In the genomic region with DNA sequence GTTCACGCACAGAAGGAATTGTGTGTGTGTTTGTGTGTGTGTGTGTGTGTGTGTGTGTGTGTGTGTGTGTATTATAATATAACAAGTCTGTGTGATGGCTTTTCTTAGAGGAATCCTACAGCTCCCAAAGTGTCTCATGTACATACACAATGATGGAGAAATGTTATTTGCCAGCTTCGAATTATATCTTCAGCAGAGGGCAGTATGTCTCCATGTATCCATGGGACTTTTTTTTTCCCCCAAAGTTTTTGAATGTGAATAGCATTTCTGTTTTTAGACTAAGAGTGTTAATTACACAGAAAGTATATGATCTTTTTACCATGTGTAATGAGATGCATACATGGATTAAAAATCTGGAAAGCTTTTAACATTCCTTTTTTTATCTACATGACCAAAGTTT, we compare ENCODE assay signal across 16 mouse cellular contexts. TPM values are rescaled to one million over a fixed set of nuclear protein-coding genes. Genes with fewer than 3 reads are reported as not detected.
DNase-seq lines count a peak whose midpoint lies in the region; ATAC-seq and TF ChIP-seq lines count a peak whose summit lies in the region.
"Had no signal": no experiment of that assay in that cellular context is flagged by ENCODE, and none has a peak within 500 bp of the region (broad histone marks: within the 10 kb centered on the region; RNA-seq: fewer than 3 reads in every experiment).

No protein-coding gene starts in this region.

- no peaks in the 10 kb centered on the region for H3K4me1 ChIP-seq in embryonic facial prominence, embryonic 11.5 days (ENCODE audit: control insufficient read depth, insufficient read depth, low read length)
- no peaks in the 10 kb centered on the region for H3K4me1 ChIP-seq in embryonic facial prominence, embryonic 10.5 days
- no peaks in the 10 kb centered on the region for H3K4me1 ChIP-seq in kidney, postnatal 0 days (replicated peaks; ENCODE audit: insufficient read depth, low read length)
- no peaks in the 10 kb centered on the region for H3K4me1 ChIP-seq in kidney, embryonic 14.5 days (ENCODE audit: control insufficient read depth, insufficient read depth, low read length)
- no peaks in the 10 kb centered on the region for H3K4me1 ChIP-seq in midbrain, embryonic 11.5 days (ENCODE audit: control insufficient read depth, insufficient read depth, low read length)
- no peaks in the 10 kb centered on the region for H3K4me1 ChIP-seq in midbrain, embryonic 16.5 days (ENCODE audit: control insufficient read depth, insufficient read depth, low read length)
- H3K4me1 ChIP-seq: stomach, embryonic 15.5 days had no signal

- H3K4me2 ChIP-seq in embryonic facial prominence, embryonic 11.5 days (ENCODE audit: low read depth, low read length) = no peak overlapping the region
- no peak overlapping the region for H3K4me2 ChIP-seq in kidney, postnatal 0 days (ENCODE audit: low read length)
- no peak overlapping the region for H3K4me2 ChIP-seq in kidney, embryonic 14.5 days (replicated peaks; ENCODE audit: low read depth, low read length)
- no peak overlapping the region for H3K4me2 ChIP-seq in midbrain, embryonic 11.5 days
- no peak overlapping the region for H3K4me2 ChIP-seq in midbrain, embryonic 16.5 days (ENCODE audit: low read length)
- H3K4me2 ChIP-seq: stomach, embryonic 15.5 days had no signal

- ATAC-seq in embryonic facial prominence, embryonic 11.5 days (replicated peaks; ENCODE audit: insufficient number of reproducible peaks, low FRiP score, low TSS enrichment, low read depth) = no peak
- ATAC-seq in kidney, postnatal 0 days (replicated peaks; ENCODE audit: low FRiP score, low read depth) = no peak
- ATAC-seq in kidney, embryonic 14.5 days (ENCODE audit: low FRiP score, low TSS enrichment) = no peak
- no peak for ATAC-seq in midbrain, embryonic 11.5 days (ENCODE audit: low FRiP score)
- no peak for ATAC-seq in midbrain, embryonic 16.5 days
- ATAC-seq in megakaryocyte-erythroid progenitor cell, adult 5-6 weeks (replicated peaks; ENCODE audit: low FRiP score, low TSS enrichment, poor library complexity, severe bottlenecking) = no peak

- H3K9me3 ChIP-seq in embryonic facial prominence, embryonic 11.5 days (replicated peaks; ENCODE audit: control insufficient read depth, low read length) = no peaks in the 10 kb centered on the region
- H3K9me3 ChIP-seq in embryonic facial prominence, embryonic 10.5 days = no peaks in the 10 kb centered on the region
- H3K9me3 ChIP-seq in kidney, postnatal 0 days (replicated peaks; ENCODE audit: low read length) = no peaks in the 10 kb centered on the region
- H3K9me3 ChIP-seq in kidney, embryonic 14.5 days (ENCODE audit: control insufficient read depth, low read length) = no peaks in the 10 kb centered on the region
- no peaks in the 10 kb centered on the region for H3K9me3 ChIP-seq in midbrain, embryonic 11.5 days (ENCODE audit: control insufficient read depth, low read length)
- no peaks in the 10 kb centered on the region for H3K9me3 ChIP-seq in midbrain, embryonic 16.5 days (replicated peaks; ENCODE audit: control insufficient read depth, low read length, poor library complexity, severe bottlenecking)
- H3K9me3 ChIP-seq: G1E; stomach, embryonic 15.5 days had no signal

- no peak overlapping the region for H3K9ac ChIP-seq in embryonic facial prominence, embryonic 11.5 days (replicated peaks; ENCODE audit: low read length)
- no peak overlapping the region for H3K9ac ChIP-seq in kidney, postnatal 0 days (ENCODE audit: low read depth, low read length)
- no peak overlapping the region for H3K9ac ChIP-seq in kidney, embryonic 14.5 days (ENCODE audit: low read depth, low read length)
- H3K9ac ChIP-seq in midbrain, embryonic 11.5 days (ENCODE audit: low read length) = no peak overlapping the region
- no peak overlapping the region for H3K9ac ChIP-seq in midbrain, embryonic 16.5 days (ENCODE audit: low read depth, low read length)
- H3K9ac ChIP-seq: stomach, embryonic 15.5 days had no signal

- 91% methylated on average over 2 of the region's 2 CpGs for WGBS in embryonic facial prominence, embryonic 11.5 days
- 85% methylated on average over 2 of the region's 2 CpGs for WGBS in embryonic facial prominence, embryonic 10.5 days
- 83% methylated on average over 2 of the region's 2 CpGs for WGBS in kidney, postnatal 0 days
- 86% methylated on average over 2 of the region's 2 CpGs for WGBS in kidney, embryonic 14.5 days
- 85% methylated on average over 2 of the region's 2 CpGs for WGBS in midbrain, embryonic 11.5 days
- 80% methylated on average over 2 of the region's 2 CpGs for WGBS in midbrain, embryonic 16.5 days

- TF ChIP-seq CTCF in kidney, postnatal 0 days (IDR thresholded peaks at IDR 0.05; ENCODE audit: low read depth) = peak; percentile 62

- peak; percentile 29 for DNase-seq in embryonic facial prominence, embryonic 11.5 days (ENCODE audit: low spot score)
- DNase-seq in embryonic facial prominence, embryonic 10.5 days (ENCODE audit: low spot score) = no peak
- DNase-seq in kidney, postnatal 0 days (ENCODE audit: low spot score) = peak; percentile 55
- DNase-seq in midbrain, embryonic 11.5 days (ENCODE audit: low spot score, missing footprints) = peak; percentile 88
- no peak for DNase-seq in kidney, postnatal 25 days
- DNase-seq: adrenal gland, postnatal 36 days; heart, adult 18-20 months; heart, postnatal 14 days; kidney, postnatal 14 days; lung, postnatal 36 days; thymus, postnatal 36 days had no signal

- no peak overlapping the region for H3K4me3 ChIP-seq in embryonic facial prominence, embryonic 11.5 days (ENCODE audit: low read depth, low read length)
- H3K4me3 ChIP-seq in embryonic facial prominence, embryonic 10.5 days = no peak overlapping the region
- H3K4me3 ChIP-seq in kidney, postnatal 0 days (replicated peaks; ENCODE audit: low read depth, low read length) = no peak overlapping the region
- no peak overlapping the region for H3K4me3 ChIP-seq in kidney, embryonic 14.5 days (ENCODE audit: low read length)
- H3K4me3 ChIP-seq in midbrain, embryonic 11.5 days (ENCODE audit: low read depth, low read length) = no peak overlapping the region
- no peak overlapping the region for H3K4me3 ChIP-seq in midbrain, embryonic 16.5 days (ENCODE audit: low read depth, low read length)
- H3K4me3 ChIP-seq: stomach, embryonic 15.5 days had no signal

- no peak overlapping the region for H3K27ac ChIP-seq in embryonic facial prominence, embryonic 11.5 days (replicated peaks; ENCODE audit: low read depth, low read length)
- no peak overlapping the region for H3K27ac ChIP-seq in embryonic facial prominence, embryonic 10.5 days (replicated peaks)
- no peak overlapping the region for H3K27ac ChIP-seq in kidney, postnatal 0 days
- no peak overlapping the region for H3K27ac ChIP-seq in kidney, embryonic 14.5 days (ENCODE audit: low read depth, low read length)
- no peak overlapping the region for H3K27ac ChIP-seq in midbrain, embryonic 11.5 days (ENCODE audit: low read depth, low read length)
- no peak overlapping the region for H3K27ac ChIP-seq in midbrain, embryonic 16.5 days (ENCODE audit: low read length)
- H3K27ac ChIP-seq: stomach, embryonic 15.5 days had no signal

- peaks cover 2% of the 10 kb centered on the region; the same call in 1 of the 2 replicates for H3K36me3 ChIP-seq in embryonic facial prominence, embryonic 11.5 days (replicated peaks; ENCODE audit: control insufficient read depth, insufficient read depth, low read depth, low read length)
- H3K36me3 ChIP-seq in embryonic facial prominence, embryonic 10.5 days (replicated peaks) = peaks cover 65% of the 10 kb centered on the region
- H3K36me3 ChIP-seq in kidney, postnatal 0 days (ENCODE audit: insufficient read depth, low read length) = peaks cover 17% of the 10 kb centered on the region; the same call in 1 of the 2 replicates
- H3K36me3 ChIP-seq in kidney, embryonic 14.5 days (ENCODE audit: control insufficient read depth, insufficient read depth, low read length) = peaks cover 38% of the 10 kb centered on the region
- no peaks in the 10 kb centered on the region for H3K36me3 ChIP-seq in midbrain, embryonic 11.5 days (ENCODE audit: control insufficient read depth, insufficient read depth, low read length)
- H3K36me3 ChIP-seq in midbrain, embryonic 16.5 days (ENCODE audit: control insufficient read depth, insufficient read depth, low read length) = peaks cover 10% of the 10 kb centered on the region

- no peaks in the 10 kb centered on the region for H3K27me3 ChIP-seq in embryonic facial prominence, embryonic 11.5 days (ENCODE audit: control insufficient read depth, insufficient read depth, low read length)
- H3K27me3 ChIP-seq in embryonic facial prominence, embryonic 10.5 days (replicated peaks; ENCODE audit: low read depth, poor library complexity, severe bottlenecking) = no peaks in the 10 kb centered on the region
- H3K27me3 ChIP-seq in kidney, postnatal 0 days (ENCODE audit: insufficient read depth, low read length) = no peaks in the 10 kb centered on the region
- H3K27me3 ChIP-seq in kidney, embryonic 14.5 days (ENCODE audit: control insufficient read depth, insufficient read depth, low read length) = no peaks in the 10 kb centered on the region
- no peaks in the 10 kb centered on the region for H3K27me3 ChIP-seq in midbrain, embryonic 11.5 days (ENCODE audit: control insufficient read depth, insufficient read depth, low read length)
- no peaks in the 10 kb centered on the region for H3K27me3 ChIP-seq in midbrain, embryonic 16.5 days (ENCODE audit: control insufficient read depth, insufficient read depth, low read depth, low read length)
- H3K27me3 ChIP-seq: stomach, embryonic 15.5 days had no signal

RNA-seq across cellular contexts. Expression of a gene that starts 19.5 kb away (rescaled TPM):
- polyA plus RNA-seq in embryonic facial prominence, embryonic 11.5 days (2014; fragmentation: Nextera tagmentation; extraction: Ambion mirVana) = 19.6 and 20.1 TPM in 2 replicates
- polyA plus RNA-seq in embryonic facial prominence, embryonic 10.5 days (2016; fragmentation: Nextera tagmentation; extraction: Ambion mirVana) = 19.5 and 20.4 TPM in 2 replicates
- 10.6 and 11.4 TPM in 2 replicates for polyA plus RNA-seq in kidney, postnatal 0 days (2015; fragmentation: Nextera tagmentation; extraction: Ambion mirVana)
- 12.3 and 21.7 TPM in 2 replicates for polyA plus RNA-seq in kidney, embryonic 14.5 days (2014; fragmentation: Nextera tagmentation; extraction: Ambion mirVana)
- 16.0 and 18.0 TPM in 2 replicates for polyA plus RNA-seq in midbrain, embryonic 11.5 days (2014; fragmentation: Nextera tagmentation; extraction: Ambion mirVana)
- polyA plus RNA-seq in midbrain, embryonic 16.5 days (2015; fragmentation: Nextera tagmentation; extraction: Ambion mirVana) = 13.9 and 14.7 TPM in 2 replicates
- 34.2 and 36.6 TPM in 2 replicates for total RNA-seq in megakaryocyte-erythroid progenitor cell, adult 5-6 weeks (2014; fragmentation: Nextera tagmentation)
- 63.5 and 82.4 TPM in 2 replicates for total RNA-seq in megakaryocyte-erythroid progenitor cell, adult 5-6 weeks (2017)

Comparison
In these comparisons a context has a peak if more than half of its experiments do, and no peak if none do; other contexts are left out.
1. DNase-seq: peak in embryonic facial prominence, embryonic 11.5 days (single experiment), kidney, postnatal 0 days (single experiment) and midbrain, embryonic 11.5 days (single experiment); none in embryonic facial prominence, embryonic 10.5 days (single experiment) and kidney, postnatal 25 days (0 of 2).